Mouse (Mus musculus): ENCODE results near the gene Kmt5a.
A peak's percentile ranks its signal among the peaks of the same experiment; 100 is the strongest.

Gene Kmt5a

GRCm38 (mm10) chr5:124439447-124440093 lies at the start of gene Kmt5a:
Gene Kmt5a, plus strand, starts transcription at chr5:124439930.
- DNase-seq (ENCODE audit: low read depth, low spot score): peak; percentile 74

- DNase-seq (ENCODE audit: low read depth, low spot score): no peak
Observed at GRCm38 (mm10) chr5:124392412-124392811, 47.3 kb upstream of the Kmt5a start.

GRCm38 (mm10) chr5:124393726-124394125 lies 46.0 kb upstream of the Kmt5a start:
- DNase-seq (ENCODE audit: low read depth, low spot score): no peak

- no peak for DNase-seq (ENCODE audit: low read depth, low spot score)
Observed at GRCm38 (mm10) chr5:124410808-124411207, 28.9 kb upstream of the Kmt5a start.

- DNase-seq (ENCODE audit: low read depth, low spot score): no peak
Observed at GRCm38 (mm10) chr5:124412163-124412562, 27.6 kb upstream of the Kmt5a start.

GRCm38 (mm10) chr5:124418903-124419302 lies 20.8 kb upstream of the Kmt5a start:
- DNase-seq (ENCODE audit: low read depth, low spot score): no peak

- DNase-seq (ENCODE audit: low read depth, low spot score): no peak
Observed at GRCm38 (mm10) chr5:124421786-124422185, 17.9 kb upstream of the Kmt5a start.

- no peak for DNase-seq (ENCODE audit: low read depth, low spot score)
Observed at GRCm38 (mm10) chr5:124424200-124424722, 15.5 kb upstream of the Kmt5a start.

GRCm38 (mm10) chr5:124424723-124425411 lies 14.9 kb upstream of the Kmt5a start:
- DNase-seq (ENCODE audit: low read depth, low spot score): no peak

- DNase-seq (ENCODE audit: low read depth, low spot score): peak; percentile 94
Observed at GRCm38 (mm10) chr5:124425412-124426259, 14.1 kb upstream of the Kmt5a start, which contains the start of gene Sbno1. Gene Sbno1, minus strand, starts transcription at chr5:124426001.

- DNase-seq (ENCODE audit: low read depth, low spot score): no peak
Observed at GRCm38 (mm10) chr5:124426475-124427071, 13.2 kb upstream of the Kmt5a start.

- no peak for DNase-seq (ENCODE audit: low read depth, low spot score)
Observed at GRCm38 (mm10) chr5:124432398-124433012, 7.2 kb upstream of the Kmt5a start.

- no peak for DNase-seq (ENCODE audit: low read depth, low spot score)
Observed at GRCm38 (mm10) chr5:124433048-124433447, 6.7 kb upstream of the Kmt5a start.

- DNase-seq (ENCODE audit: low read depth, low spot score): no peak
Observed at GRCm38 (mm10) chr5:124438229-124438628, 1.5 kb upstream of the Kmt5a start.

GRCm38 (mm10) chr5:124438746-124439145 lies 984 bp upstream of the Kmt5a start:
- DNase-seq (ENCODE audit: low read depth, low spot score): no peak

- no peak for DNase-seq (ENCODE audit: low read depth, low spot score)
Observed at GRCm38 (mm10) chr5:124440094-124440701, 468 bp downstream of the Kmt5a start.

- no peak for DNase-seq (ENCODE audit: low read depth, low spot score)
Observed at GRCm38 (mm10) chr5:124442628-124443027, 2.9 kb downstream of the Kmt5a start.

GRCm38 (mm10) chr5:124444208-124444607 lies 4.5 kb downstream of the Kmt5a start:
- no peak for DNase-seq (ENCODE audit: low read depth, low spot score)

- DNase-seq (ENCODE audit: low read depth, low spot score): peak; percentile 68
Observed at GRCm38 (mm10) chr5:124444661-124445561, 5.2 kb downstream of the Kmt5a start.

Measured in retina, postnatal 7 days (tissue).